8 mouse cellular contexts compared by ENCODE assay signal in genomic region chr2:165316837-165317473, GRCm38 (mm10). TPM values are rescaled to one million over a fixed set of nuclear protein-coding genes. Genes with fewer than 3 reads are reported as not detected.
DNase-seq lines count a peak whose midpoint lies in the region; ATAC-seq lines count a peak whose summit lies in the region.

No protein-coding gene starts in this region.

- no peaks in the 10 kb centered on the region for H3K9me3 ChIP-seq in embryonic facial prominence, embryonic 11.5 days (replicated peaks; ENCODE audit: control insufficient read depth, low read length)
- no peaks in the 10 kb centered on the region for H3K9me3 ChIP-seq in heart, embryonic 13.5 days
- H3K9me3 ChIP-seq in kidney, embryonic 16.5 days (ENCODE audit: low read length): no peaks in the 10 kb centered on the region
- H3K9me3 ChIP-seq in liver, embryonic 11.5 days (ENCODE audit: control insufficient read depth, low read length): no peaks in the 10 kb centered on the region

- ATAC-seq in embryonic facial prominence, embryonic 11.5 days (replicated peaks; ENCODE audit: insufficient number of reproducible peaks, low FRiP score, low TSS enrichment, low read depth): peak; percentile 91
- no peak; the same call in 1 of the 2 replicates for ATAC-seq in heart, embryonic 13.5 days (ENCODE audit: extremely low read depth, insufficient number of reproducible peaks, low FRiP score, low TSS enrichment)
- ATAC-seq in kidney, embryonic 16.5 days (ENCODE audit: low FRiP score, low TSS enrichment): peak; percentile 83
- ATAC-seq in liver, embryonic 11.5 days (replicated peaks; ENCODE audit: low FRiP score): 0 out of 2 replicates have a peak, but pooled peaks have one; percentile 34
- peak; percentile 40 for ATAC-seq in monocyte, adult 5-6 weeks (replicated peaks; ENCODE audit: insufficient number of reproducible peaks, low FRiP score, low TSS enrichment, poor library complexity, severe bottlenecking)

- no peak overlapping the region for H3K4me3 ChIP-seq in embryonic facial prominence, embryonic 11.5 days (ENCODE audit: low read depth, low read length)
- H3K4me3 ChIP-seq in heart, embryonic 13.5 days: no peak overlapping the region
- H3K4me3 ChIP-seq in kidney, embryonic 16.5 days (ENCODE audit: low read length): 0 out of 2 replicates have a peak overlapping the region, but pooled peaks have one; percentile 2
- H3K4me3 ChIP-seq in liver, embryonic 11.5 days (ENCODE audit: low read depth, low read length): no peak overlapping the region

- H3K4me1 ChIP-seq in embryonic facial prominence, embryonic 11.5 days (ENCODE audit: control insufficient read depth, insufficient read depth, low read length): peaks cover 22% of the 10 kb centered on the region
- H3K4me1 ChIP-seq in heart, embryonic 13.5 days: peaks cover 57% of the 10 kb centered on the region
- peaks cover 79% of the 10 kb centered on the region for H3K4me1 ChIP-seq in kidney, embryonic 16.5 days (ENCODE audit: insufficient read depth, low read length)
- peaks cover 52% of the 10 kb centered on the region for H3K4me1 ChIP-seq in liver, embryonic 11.5 days (replicated peaks; ENCODE audit: control insufficient read depth, insufficient read depth, low read length)

- peak; percentile 31 for DNase-seq in gastrocnemius, adult 18-20 months (ENCODE audit: low spot score)
- DNase-seq in gastrocnemius, adult 8-10 months (ENCODE audit: low spot score in 2 of 2): no peak
- peak; percentile 84 for DNase-seq in embryonic facial prominence, embryonic 11.5 days (ENCODE audit: low spot score)
- no peak for DNase-seq in liver, embryonic 11.5 days (ENCODE audit: low spot score)
- no peak for DNase-seq in thymus, adult 18-20 months

- peak overlapping the region; percentile 49 for H3K27ac ChIP-seq in embryonic facial prominence, embryonic 11.5 days (replicated peaks; ENCODE audit: low read depth, low read length)
- H3K27ac ChIP-seq in heart, embryonic 13.5 days (replicated peaks): peak overlapping the region; percentile 57
- H3K27ac ChIP-seq in kidney, embryonic 16.5 days (ENCODE audit: low read length): peak overlapping the region; percentile 79
- peak overlapping the region; percentile 54; the same call in 1 of the 2 replicates for H3K27ac ChIP-seq in liver, embryonic 11.5 days (ENCODE audit: low read depth, low read length)

- peaks cover 11% of the 10 kb centered on the region for H3K36me3 ChIP-seq in embryonic facial prominence, embryonic 11.5 days (replicated peaks; ENCODE audit: control insufficient read depth, insufficient read depth, low read depth, low read length)
- H3K36me3 ChIP-seq in heart, embryonic 13.5 days: peaks cover 45% of the 10 kb centered on the region
- H3K36me3 ChIP-seq in kidney, embryonic 16.5 days (ENCODE audit: insufficient read depth, low read length): peaks cover 25% of the 10 kb centered on the region
- peaks cover 10% of the 10 kb centered on the region; the same call in 1 of the 2 replicates for H3K36me3 ChIP-seq in liver, embryonic 11.5 days (ENCODE audit: control insufficient read depth, insufficient read depth, low read length)

- no peaks in the 10 kb centered on the region for H3K27me3 ChIP-seq in embryonic facial prominence, embryonic 11.5 days (ENCODE audit: control insufficient read depth, insufficient read depth, low read length)
- no peaks in the 10 kb centered on the region for H3K27me3 ChIP-seq in heart, embryonic 13.5 days (replicated peaks)
- no peaks in the 10 kb centered on the region for H3K27me3 ChIP-seq in kidney, embryonic 16.5 days (ENCODE audit: insufficient read depth, low read length)
- H3K27me3 ChIP-seq in liver, embryonic 11.5 days (replicated peaks; ENCODE audit: control insufficient read depth, insufficient read depth, low read length): no peaks in the 10 kb centered on the region

- WGBS in embryonic facial prominence, embryonic 11.5 days: 14% methylated on average over 9 of the region's 9 CpGs
- WGBS in heart, embryonic 13.5 days: 27% methylated on average over 9 of the region's 9 CpGs
- 7% methylated on average over 9 of the region's 9 CpGs for WGBS in kidney, embryonic 16.5 days
- WGBS in liver, embryonic 11.5 days: 45% methylated on average over 9 of the region's 9 CpGs

- H3K4me2 ChIP-seq in embryonic facial prominence, embryonic 11.5 days (ENCODE audit: low read depth, low read length): no peak overlapping the region; the same call in 1 of the 2 replicates
- peak overlapping the region; percentile 30; the same call in 1 of the 2 replicates for H3K4me2 ChIP-seq in heart, embryonic 13.5 days
- peak overlapping the region; percentile 17 for H3K4me2 ChIP-seq in kidney, embryonic 16.5 days (replicated peaks; ENCODE audit: low read depth, low read length)
- H3K4me2 ChIP-seq in liver, embryonic 11.5 days: no peak overlapping the region

- H3K9ac ChIP-seq in embryonic facial prominence, embryonic 11.5 days (replicated peaks; ENCODE audit: low read length): peak overlapping the region; percentile 32; the same call in 1 of the 2 replicates
- H3K9ac ChIP-seq in heart, embryonic 13.5 days: peak overlapping the region; percentile 38; the same call in 1 of the 2 replicates
- H3K9ac ChIP-seq in kidney, embryonic 16.5 days (replicated peaks; ENCODE audit: low read length): peak overlapping the region; percentile 48; the same call in 1 of the 2 replicates
- no peak overlapping the region for H3K9ac ChIP-seq in liver, embryonic 11.5 days (ENCODE audit: low read depth, low read length)

RNA-seq across cellular contexts. Expression of gene Elmo2, which starts 9.3 kb away (rescaled TPM):
- total RNA-seq in gastrocnemius, adult 18-20 months (2021): 10 to 100 TPM; 12.4 TPM
- total RNA-seq in gastrocnemius, adult 8-10 months (2022): 10 to 100 TPM; 11.0 to 13.2 (median 11.7) TPM
- 85.9 and 92.9 TPM in 2 replicates for polyA plus RNA-seq in embryonic facial prominence, embryonic 11.5 days (2014; fragmentation: Nextera tagmentation; extraction: Ambion mirVana)
- 40.8 and 42.8 TPM in 2 replicates for polyA plus RNA-seq in heart, embryonic 13.5 days (2015; fragmentation: Nextera tagmentation; extraction: Ambion mirVana)
- polyA plus RNA-seq in kidney, embryonic 16.5 days (2015; fragmentation: Nextera tagmentation; extraction: Ambion mirVana): 88.4 and 93.7 TPM in 2 replicates
- polyA plus RNA-seq in liver, embryonic 11.5 days (2014; fragmentation: Nextera tagmentation; extraction: Ambion mirVana): 36.4 and 42.4 TPM in 2 replicates
- 120 to 175 TPM (median 140 TPM) in 3 replicates for total RNA-seq in monocyte, adult 5-6 weeks (2017)

RNA-seq across cellular contexts. Expression of gene Slc35c2, which starts 29.3 kb away (rescaled TPM):
- 10 to 100 TPM; 19.4 to 20.0 TPM for total RNA-seq in gastrocnemius, adult 18-20 months (2021)
- 10 to 100 TPM; 20.6 to 26.6 (median 23.2) TPM for total RNA-seq in gastrocnemius, adult 8-10 months (2022)
- 38.6 and 41.8 TPM in 2 replicates for polyA plus RNA-seq in embryonic facial prominence, embryonic 11.5 days (2014; fragmentation: Nextera tagmentation; extraction: Ambion mirVana)
- 37.6 and 46.4 TPM in 2 replicates for polyA plus RNA-seq in heart, embryonic 13.5 days (2015; fragmentation: Nextera tagmentation; extraction: Ambion mirVana)
- polyA plus RNA-seq in kidney, embryonic 16.5 days (2015; fragmentation: Nextera tagmentation; extraction: Ambion mirVana): 62.4 and 62.8 TPM in 2 replicates
- 53.0 and 64.4 TPM in 2 replicates for polyA plus RNA-seq in liver, embryonic 11.5 days (2014; fragmentation: Nextera tagmentation; extraction: Ambion mirVana)
- total RNA-seq in monocyte, adult 5-6 weeks (2017): 40.2 to 52.6 TPM (median 47.2 TPM) in 3 replicates

RNA-seq across cellular contexts. Expression of gene Zfp663, which starts 51.6 kb away (rescaled TPM):
- not detected for total RNA-seq in gastrocnemius, adult 18-20 months (2021)
- not detected for total RNA-seq in gastrocnemius, adult 8-10 months (2022)
- 2.7 and 4.9 TPM in 2 replicates for polyA plus RNA-seq in embryonic facial prominence, embryonic 11.5 days (2014; fragmentation: Nextera tagmentation; extraction: Ambion mirVana)
- polyA plus RNA-seq in heart, embryonic 13.5 days (2015; fragmentation: Nextera tagmentation; extraction: Ambion mirVana): 0.16 TPM in 1 of 2 replicates, not detected in the other
- 1.1 and 1.3 TPM in 2 replicates for polyA plus RNA-seq in kidney, embryonic 16.5 days (2015; fragmentation: Nextera tagmentation; extraction: Ambion mirVana)
- polyA plus RNA-seq in liver, embryonic 11.5 days (2014; fragmentation: Nextera tagmentation; extraction: Ambion mirVana): 0.07 and 0.29 TPM in 2 replicates
- not detected in 3 replicates for total RNA-seq in monocyte, adult 5-6 weeks (2017)

Comparison
In these comparisons a context has a peak if more than half of its experiments do, and no peak if none do; other contexts are left out.
1. DNase-seq: peak in gastrocnemius, adult 18-20 months (single experiment) and embryonic facial prominence, embryonic 11.5 days (single experiment); none in gastrocnemius, adult 8-10 months (0 of 2), liver, embryonic 11.5 days (single experiment) and thymus, adult 18-20 months (0 of 2).
2. H3K4me2 ChIP-seq: peak in heart, embryonic 13.5 days (single experiment) and kidney, embryonic 16.5 days (single experiment); none in embryonic facial prominence, embryonic 11.5 days (single experiment) and liver, embryonic 11.5 days (single experiment).
3. Peak in every context shown above with its lines, with median percentiles within 50 percentile points of each other: H3K27ac ChIP-seq.